11 mouse cellular contexts compared by ENCODE assay signal in genomic region chr1:132261058-132261457, GRCm38 (mm10). TPM values are rescaled to one million over a fixed set of nuclear protein-coding genes. Genes with fewer than 3 reads are reported as not detected.
DNase-seq lines count a peak whose midpoint lies in the region; ATAC-seq and TF ChIP-seq lines count a peak whose summit lies in the region.
"Had no signal": no experiment of that assay in that cellular context is flagged by ENCODE, and none has a peak within 500 bp of the region (broad histone marks: within the 10 kb centered on the region; RNA-seq: fewer than 3 reads in every experiment).

No protein-coding gene starts in this region.

- peak; percentile 39; the same call in 1 of the 2 replicates for TF ChIP-seq CTCF in brain, embryonic 14.5 days (IDR thresholded peaks at IDR 0.05; ENCODE audit: borderline replicate concordance, extremely low read depth, insufficient read depth, insufficient read length)

- H3K4me1 ChIP-seq in liver, embryonic 12.5 days, result peaks cover 21% of the 10 kb centered on the region

- H3K9me3 ChIP-seq in liver, embryonic 12.5 days (replicated peaks), result no peaks in the 10 kb centered on the region

- no peak for ATAC-seq in CD4-positive, CD25-positive, alpha-beta regulatory T cell, adult 4 months
- ATAC-seq in liver, embryonic 12.5 days, result no peak
- ATAC-seq in megakaryocyte-erythroid progenitor cell, adult 5-6 weeks (replicated peaks; ENCODE audit: low FRiP score, low TSS enrichment, poor library complexity, severe bottlenecking), result peak; percentile 51; the same call in 1 of the 2 replicates

- peak; percentile 23 for DNase-seq in CD4-positive, CD25-positive, alpha-beta regulatory T cell, adult 2 months (ENCODE audit: low read depth, low spot score)
- peak; percentile 58 for DNase-seq in liver
- DNase-seq in brain, embryonic 14.5 days (ENCODE audit: low read depth), result no peak
- DNase-seq in layer of hippocampus, adult 9-11 months, result no peak
- no peak for DNase-seq in right cerebral cortex, postnatal 4 days
- DNase-seq: kidney, adult 11 months had no signal

- H3K36me3 ChIP-seq in liver, embryonic 12.5 days, result no peaks in the 10 kb centered on the region
- H3K36me3 ChIP-seq: limb, embryonic 13.5 days had no signal

- TF ChIP-seq POLR2A in brain, embryonic 14.5 days (IDR thresholded peaks at IDR 0.05; ENCODE audit: borderline replicate concordance, extremely low read depth, insufficient read depth, insufficient read length, poor library complexity, severe bottlenecking), result no peak

- no peak overlapping the region for H3K27ac ChIP-seq in liver, embryonic 12.5 days
- H3K27ac ChIP-seq: limb, embryonic 13.5 days had no signal

- WGBS in liver, embryonic 12.5 days (ENCODE audit: insufficient replicate concordance), result 43% methylated on average over 5 of the region's 5 CpGs

- H3K9ac ChIP-seq in liver, embryonic 12.5 days, result no peak overlapping the region
- H3K9ac ChIP-seq: limb, embryonic 13.5 days had no signal

- no peak overlapping the region for H3K4me3 ChIP-seq in liver, embryonic 12.5 days
- H3K4me3 ChIP-seq: limb, embryonic 13.5 days had no signal

- H3K27me3 ChIP-seq in liver, embryonic 12.5 days (replicated peaks), result 0 out of 2 replicates have a peak, but pooled peaks cover 4% of the 10 kb centered on the region
- H3K27me3 ChIP-seq: limb, embryonic 13.5 days had no signal

- no peak overlapping the region for H3K4me2 ChIP-seq in liver, embryonic 12.5 days
- H3K4me2 ChIP-seq: limb, embryonic 13.5 days had no signal

RNA-seq across cellular contexts. Expression of gene Gm10188, which starts 31.5 kb away (rescaled TPM):
- polyA plus RNA-seq in CD4-positive, CD25-positive, alpha-beta regulatory T cell, adult 4 months (2017; shearing (Covaris generic)), result not detected
- polyA plus RNA-seq in liver, embryonic 12.5 days (2016; fragmentation: Nextera tagmentation; extraction: Ambion mirVana), result not detected in 2 replicates
- polyA plus RNA-seq in brain, embryonic 14.5 days (2012; rRNA removed), result not detected in 2 replicates
- not detected in 2 replicates for total RNA-seq in megakaryocyte-erythroid progenitor cell, adult 5-6 weeks (2014; fragmentation: Nextera tagmentation)
- not detected in 2 replicates for total RNA-seq in megakaryocyte-erythroid progenitor cell, adult 5-6 weeks (2017)
- polyA plus RNA-seq: gonadal fat pad, adult 2 months; limb, embryonic 13.5 days had no signal

RNA-seq across cellular contexts. Expression of gene Klhdc8a, which starts 37.4 kb away (rescaled TPM):
- polyA plus RNA-seq in CD4-positive, CD25-positive, alpha-beta regulatory T cell, adult 4 months (2017; shearing (Covaris generic)), result under 1 TPM in 1 of 2 experiments, not detected in 1; 0.07 TPM
- 0.06 and 0.07 TPM in 2 replicates for polyA plus RNA-seq in liver, embryonic 12.5 days (2016; fragmentation: Nextera tagmentation; extraction: Ambion mirVana)
- polyA plus RNA-seq in brain, embryonic 14.5 days (2012; rRNA removed), result 5.7 and 8.1 TPM in 2 replicates
- not detected in 2 replicates for total RNA-seq in megakaryocyte-erythroid progenitor cell, adult 5-6 weeks (2014; fragmentation: Nextera tagmentation)
- not detected in 2 replicates for total RNA-seq in megakaryocyte-erythroid progenitor cell, adult 5-6 weeks (2017)

RNA-seq across cellular contexts. Expression of gene Nuak2, which starts 54.9 kb away (rescaled TPM):
- 1 to 10 TPM; 2.0 to 4.3 TPM for polyA plus RNA-seq in CD4-positive, CD25-positive, alpha-beta regulatory T cell, adult 4 months (2017; shearing (Covaris generic))
- 1.3 and 1.7 TPM in 2 replicates for polyA plus RNA-seq in liver, embryonic 12.5 days (2016; fragmentation: Nextera tagmentation; extraction: Ambion mirVana)
- 22.3 and 23.7 TPM in 2 replicates for polyA plus RNA-seq in brain, embryonic 14.5 days (2012; rRNA removed)
- 3.7 and 4.9 TPM in 2 replicates for total RNA-seq in megakaryocyte-erythroid progenitor cell, adult 5-6 weeks (2014; fragmentation: Nextera tagmentation)
- total RNA-seq in megakaryocyte-erythroid progenitor cell, adult 5-6 weeks (2017), result 0.70 and 4.4 TPM in 2 replicates

Comparison
In these comparisons a context has a peak if more than half of its experiments do, and no peak if none do; other contexts are left out.
1. DNase-seq: peak in CD4-positive, CD25-positive, alpha-beta regulatory T cell, adult 2 months (single experiment) and liver (single experiment); none in brain, embryonic 14.5 days (single experiment), layer of hippocampus, adult 9-11 months (single experiment) and right cerebral cortex, postnatal 4 days (single experiment).